Mouse (Mus musculus) stomach, embryonic 16.5 days (tissue): ENCODE data around the gene Ces1c. TPM values are rescaled to one million over a fixed set of nuclear protein-coding genes. Genes with fewer than 3 reads are reported as not detected.

ENCODE experiments used
- ATAC-seq: fragments of 200-750 bp; cut with Nextera tagmentation; 2 replicates; pipeline ENCODE4 v1.8.0; 2017; ENCODE audit warnings: moderate number of reproducible peaks, moderate TSS enrichment; ENCODE audit not compliant: insufficient read depth, low FRiP score
- H3K27ac ChIP-seq: fragments of 300-500 bp; sonication (generic); 2 replicates; pipeline ENCODE4 v1.5.1; 2014; ENCODE audit warnings: low read length
- H3K27me3 ChIP-seq: fragments of 300-500 bp; sonication (generic); 2 replicates; pipeline ENCODE4 v1.6.1; 2014; ENCODE audit warnings: low read length, control low read depth, mixed read lengths; ENCODE audit not compliant: control insufficient read depth, insufficient read depth
- H3K36me3 ChIP-seq: fragments of 300-500 bp; sonication (generic); 2 replicates; pipeline ENCODE4 v1.6.1; 2014; ENCODE audit warnings: low read length; ENCODE audit not compliant: control insufficient read depth, insufficient read depth
- H3K4me1 ChIP-seq: fragments of 300-500 bp; sonication (generic); 2 replicates; pipeline ENCODE4 v1.6.1; 2014; ENCODE audit warnings: low read length, control low read depth, mixed read lengths; ENCODE audit not compliant: control insufficient read depth, insufficient read depth
- H3K4me2 ChIP-seq: fragments of 300-500 bp; sonication (generic); 2 replicates; pipeline ENCODE4 v1.6.1; 2014; ENCODE audit warnings: low read depth, low read length, mixed read lengths
- H3K4me3 ChIP-seq: fragments of 300-500 bp; sonication (generic); replicated peaks from 2 replicates; pipeline ENCODE4 v1.5.1; 2014; ENCODE audit warnings: mild to moderate bottlenecking, low read length
- H3K9ac ChIP-seq: fragments of 300-500 bp; sonication (generic); 2 replicates; pipeline ENCODE4 v1.6.1; 2014; ENCODE audit warnings: low read length
- H3K9me3 ChIP-seq: fragments of 300-500 bp; sonication (generic); replicated peaks from 2 replicates; pipeline ENCODE4 v1.6.1; 2016; ENCODE audit warnings: low read length, control low read depth; ENCODE audit not compliant: control insufficient read depth
- WGBS: fragments of 180-500 bp; shearing (Covaris S2); extraction: QIAGEN DNeasy Blood & Tissue Kit; methylation state at CpG from one replicate; pipeline ENCODE4 v1.1.7; 2014; 5-methylcytosine and 5-hydroxymethylcytosine counted together
- polyA plus RNA-seq: library from polyadenylated mRNA; unstranded; fragments of >200 nt; fragmentation: Nextera tagmentation; extraction: Ambion mirVana; gene quantifications from 2 replicates; pipeline ENCODE4 v1.2.1, GENCODE M21; 2015

The Ces1c gene
- polyA plus RNA-seq, 1 experiment from 2014 or later: 0.65 TPM

DNA sequence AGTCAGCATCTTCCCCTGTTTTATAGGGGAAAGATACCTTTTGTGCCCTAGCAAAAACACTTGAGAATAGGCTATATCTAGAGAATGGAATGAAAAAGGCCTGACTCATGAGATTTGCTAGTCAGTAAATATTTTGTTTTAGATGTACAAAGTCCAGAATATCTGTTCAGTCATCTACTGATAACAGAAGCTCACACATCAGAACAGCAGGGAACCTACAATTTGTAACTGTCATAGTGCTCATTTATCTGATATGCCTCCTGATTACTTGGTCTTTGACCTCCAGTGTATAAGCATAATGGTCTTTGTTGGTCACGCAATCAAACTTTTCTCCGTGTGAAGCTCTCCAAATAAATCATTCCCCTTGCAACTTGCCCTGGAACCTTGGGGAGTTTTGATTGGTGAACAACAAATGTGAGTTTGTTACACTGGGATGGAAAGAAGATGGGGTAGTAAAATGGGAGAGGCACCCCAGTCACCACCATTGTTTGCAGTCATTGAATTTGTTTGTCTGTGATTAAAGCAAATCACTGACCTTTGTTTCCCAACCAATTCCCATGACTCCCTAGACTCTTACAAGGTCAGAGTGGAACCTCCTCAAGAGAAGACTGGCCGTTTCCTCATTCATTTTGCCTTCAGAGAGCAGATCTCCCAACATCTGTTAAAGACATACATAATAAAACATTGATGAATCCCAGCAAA lies 67.5 kb downstream of the Ces1c start:
- Histone ChIP-seq H3K4me1 (no peaks in the 10 kb centered on the region), H3K9me3 (no peaks in the 10 kb centered on the region), H3K27ac (no peak overlapping the region), H3K27me3 (no peaks in the 10 kb centered on the region), H3K9ac (no peak overlapping the region), H3K36me3 (no peaks in the 10 kb centered on the region), H3K4me2 (no peak overlapping the region), H3K4me3 (no peak overlapping the region)
- WGBS: 49% methylated on average over 3 of the region's 3 CpGs
- no peak for ATAC-seq

DNA sequence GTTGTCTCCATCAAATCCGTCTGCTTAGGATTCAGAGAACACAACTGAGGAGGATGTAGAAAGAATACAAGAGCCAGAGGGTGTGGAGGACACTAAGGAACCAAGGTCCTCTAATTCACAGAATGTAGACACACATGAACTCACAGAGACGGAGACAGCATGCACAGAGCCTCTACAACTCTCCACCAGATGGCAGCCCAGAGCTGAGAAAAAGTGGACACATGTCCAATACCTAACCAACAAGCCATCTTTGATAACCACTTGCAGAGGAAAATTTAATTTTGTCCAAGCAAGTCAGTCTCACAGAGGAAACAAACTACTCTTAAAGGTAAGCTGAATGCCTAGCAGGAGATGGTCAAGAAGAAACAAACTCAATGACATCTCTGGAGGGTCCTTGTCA lies 71.9 kb downstream of the Ces1c start:
- H3K36me3 ChIP-seq: no peaks in the 10 kb centered on the region
- no peak overlapping the region for H3K27ac ChIP-seq
- H3K4me2 ChIP-seq: no peak overlapping the region
- H3K4me3 ChIP-seq: no peak overlapping the region
- H3K4me1 ChIP-seq: no peaks in the 10 kb centered on the region
- no peak overlapping the region for H3K9ac ChIP-seq
- ATAC-seq: no peak
- H3K27me3 ChIP-seq: no peaks in the 10 kb centered on the region
- H3K9me3 ChIP-seq: no peaks in the 10 kb centered on the region
- WGBS: 14% methylated on average over 2 of the region's 2 CpGs

DNA sequence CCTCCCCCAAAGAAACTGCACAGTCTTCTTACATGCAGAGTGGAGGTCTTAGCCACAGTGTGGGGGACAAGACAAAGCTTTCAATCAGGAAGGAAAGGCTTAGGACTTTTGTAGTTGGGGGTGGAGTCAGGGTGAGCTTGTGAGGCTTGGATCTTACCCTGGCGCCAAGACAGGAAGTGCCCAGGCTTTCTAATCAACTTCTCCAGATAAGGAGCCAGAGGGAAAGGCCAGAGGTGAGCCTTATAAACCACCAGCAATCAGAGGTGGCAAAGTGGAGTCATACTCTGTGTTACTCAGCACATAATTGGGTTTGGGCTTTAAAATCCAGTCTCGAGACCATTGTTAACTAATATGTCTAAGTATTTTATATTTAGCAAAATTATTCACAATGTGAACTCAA lies 75.8 kb downstream of the Ces1c start:
- Histone ChIP-seq H3K9ac (no peak overlapping the region), H3K4me3 (no peak overlapping the region), H3K4me1 (no peaks in the 10 kb centered on the region), H3K27ac (no peak overlapping the region), H3K9me3 (no peaks in the 10 kb centered on the region), H3K4me2 (no peak overlapping the region), H3K27me3 (no peaks in the 10 kb centered on the region), H3K36me3 (no peaks in the 10 kb centered on the region)
- WGBS: 38% methylated on average over 2 of the region's 2 CpGs
- ATAC-seq: no peak

Other genes with a start within 250 kb of the Ces1c start
- 19.5 and 32.7 TPM in 2 replicates for gene Capns2, start 229.9 kb downstream of the Ces1c start, polyA plus RNA-seq
- 0.17 and 0.25 TPM in 2 replicates for gene Slc6a2, start 171.2 kb downstream of the Ces1c start, polyA plus RNA-seq
- gene Ces1a, start 83.1 kb downstream of the Ces1c start, polyA plus RNA-seq: not detected in 2 replicates
- 0.12 TPM in 2 replicates for gene Ces1b, start 51.3 kb downstream of the Ces1c start, polyA plus RNA-seq
- 2.5 and 2.6 TPM in 2 replicates for gene Ces1d, start 66.6 kb upstream of the Ces1c start, polyA plus RNA-seq
- gene Ces1e, start 98.3 kb upstream of the Ces1c start, polyA plus RNA-seq: 1.3 and 2.0 TPM in 2 replicates
- gene Ces1f, start 148.5 kb upstream of the Ces1c start, polyA plus RNA-seq: 0.13 TPM in 1 of 2 replicates, not detected in the other
- gene Ces1g, start 206.0 kb upstream of the Ces1c start, polyA plus RNA-seq: 0.14 and 0.30 TPM in 2 replicates
- gene Ces1h, start 248.4 kb upstream of the Ces1c start, polyA plus RNA-seq: not detected in 2 replicates